Mouse (Mus musculus): ENCODE measurements at regions not wholly inside any gene's neighbourhood (a gene's known extent, or its start where the extent isn't known, plus 50 kb on each side); places are given as distances from the start of the nearest gene placed in this dataset.

- TF ChIP-seq GATA1 (IDR thresholded peaks at IDR 0.05; ENCODE audit: low read length) (no peak), TAL1 (IDR thresholded peaks at IDR 0.05; ENCODE audit: low read length) (no peak)
- no peaks in the 10 kb centered on the region for H3K27me3 ChIP-seq (ENCODE audit: control insufficient read depth)
Measured at GRCm38 (mm10) chr17:47104328-47104727, 94.0 kb upstream of the Ubr2 start.

GRCm38 (mm10) chr17:47095191-47095590, 84.8 kb upstream of the Ubr2 start:
- Histone ChIP-seq H3K4me1 (ENCODE audit: control insufficient read depth) (no peaks in the 10 kb centered on the region), H3K4me3 (replicated peaks) (no peak overlapping the region), H3K36me3 (ENCODE audit: control insufficient read depth) (no peaks in the 10 kb centered on the region), H3K9me3 (ENCODE audit: control insufficient read depth, low read length) (peaks cover 4% of the 10 kb centered on the region), H3K27me3 (ENCODE audit: control insufficient read depth) (no peaks in the 10 kb centered on the region)
- no peak for TF ChIP-seq TAL1 (IDR thresholded peaks at IDR 0.05; ENCODE audit: low read length)

More at GRCm38 (mm10) chr17:47104328-47104727, 94.0 kb upstream of the Ubr2 start:
- Histone ChIP-seq H3K36me3 (ENCODE audit: control insufficient read depth) (no peaks in the 10 kb centered on the region), H3K4me3 (replicated peaks) (no peak overlapping the region), H3K4me1 (ENCODE audit: control insufficient read depth) (no peaks in the 10 kb centered on the region), H3K9me3 (ENCODE audit: control insufficient read depth, low read length) (no peaks in the 10 kb centered on the region)

GRCm38 (mm10) chr17:47092076-47092475, 81.7 kb upstream of the Ubr2 start:
- Histone ChIP-seq H3K4me3 (replicated peaks) (no peak overlapping the region), H3K36me3 (ENCODE audit: control insufficient read depth) (no peaks in the 10 kb centered on the region), H3K9me3 (ENCODE audit: control insufficient read depth, low read length) (peaks cover 18% of the 10 kb centered on the region), H3K4me1 (ENCODE audit: control insufficient read depth) (no peaks in the 10 kb centered on the region), H3K27me3 (ENCODE audit: control insufficient read depth) (no peaks in the 10 kb centered on the region)
- TF ChIP-seq TAL1 (IDR thresholded peaks at IDR 0.05; ENCODE audit: low read length), result no peak
- no peak for TF ChIP-seq GATA1 (IDR thresholded peaks at IDR 0.05; ENCODE audit: low read length)

- Histone ChIP-seq H3K4me1 (ENCODE audit: control insufficient read depth) (no peaks in the 10 kb centered on the region), H3K4me3 (replicated peaks) (no peak overlapping the region), H3K27me3 (ENCODE audit: control insufficient read depth) (no peaks in the 10 kb centered on the region), H3K36me3 (ENCODE audit: control insufficient read depth) (no peaks in the 10 kb centered on the region), H3K9me3 (ENCODE audit: control insufficient read depth, low read length) (peaks cover 18% of the 10 kb centered on the region)
- TF ChIP-seq GATA1 (IDR thresholded peaks at IDR 0.05; ENCODE audit: low read length), result no peak
- no peak for TF ChIP-seq TAL1 (IDR thresholded peaks at IDR 0.05; ENCODE audit: low read length)
Measured at GRCm38 (mm10) chr17:47089769-47090168, 79.4 kb upstream of the Ubr2 start.

GRCm38 (mm10) chr17:47069206-47069605, 58.9 kb upstream of the Ubr2 start:
- TF ChIP-seq TAL1 (IDR thresholded peaks at IDR 0.05; ENCODE audit: low read length) (no peak), GATA1 (IDR thresholded peaks at IDR 0.05; ENCODE audit: low read length) (no peak)
- Histone ChIP-seq H3K4me1 (ENCODE audit: control insufficient read depth) (no peaks in the 10 kb centered on the region), H3K36me3 (ENCODE audit: control insufficient read depth) (no peaks in the 10 kb centered on the region), H3K9me3 (ENCODE audit: control insufficient read depth, low read length) (no peaks in the 10 kb centered on the region), H3K27me3 (ENCODE audit: control insufficient read depth) (no peaks in the 10 kb centered on the region), H3K4me3 (replicated peaks) (no peak overlapping the region)

- TF ChIP-seq GATA1 (IDR thresholded peaks at IDR 0.05; ENCODE audit: low read length) (no peak), TAL1 (IDR thresholded peaks at IDR 0.05; ENCODE audit: low read length) (no peak)
- H3K4me1 ChIP-seq (ENCODE audit: control insufficient read depth), result no peaks in the 10 kb centered on the region
- H3K27me3 ChIP-seq (ENCODE audit: control insufficient read depth), result no peaks in the 10 kb centered on the region
- no peak overlapping the region for H3K4me3 ChIP-seq (replicated peaks)
- no peaks in the 10 kb centered on the region for H3K36me3 ChIP-seq (ENCODE audit: control insufficient read depth)
- H3K9me3 ChIP-seq (ENCODE audit: control insufficient read depth, low read length), result no peaks in the 10 kb centered on the region
Measured at GRCm38 (mm10) chr17:47065307-47065901, 55.0 kb upstream of the Ubr2 start.

GRCm38 (mm10) chr17:47064592-47065306, 54.4 kb upstream of the Ubr2 start:
- no peaks in the 10 kb centered on the region for H3K27me3 ChIP-seq (ENCODE audit: control insufficient read depth)
- no peak overlapping the region for H3K4me3 ChIP-seq (replicated peaks)
- no peak for TF ChIP-seq TAL1 (IDR thresholded peaks at IDR 0.05; ENCODE audit: low read length)
- no peaks in the 10 kb centered on the region for H3K4me1 ChIP-seq (ENCODE audit: control insufficient read depth)
- H3K9me3 ChIP-seq (ENCODE audit: control insufficient read depth, low read length), result no peaks in the 10 kb centered on the region
- no peaks in the 10 kb centered on the region for H3K36me3 ChIP-seq (ENCODE audit: control insufficient read depth)

GRCm38 (mm10) chr17:47064006-47064405, 53.6 kb upstream of the Ubr2 start:
- TF ChIP-seq TAL1 (IDR thresholded peaks at IDR 0.05; ENCODE audit: low read length), result no peak
- TF ChIP-seq GATA1 (IDR thresholded peaks at IDR 0.05; ENCODE audit: low read length), result no peak
- peaks cover 2% of the 10 kb centered on the region; the same call in 1 of the 2 replicates for H3K9me3 ChIP-seq (ENCODE audit: control insufficient read depth, low read length)
- no peaks in the 10 kb centered on the region for H3K27me3 ChIP-seq (ENCODE audit: control insufficient read depth)
- no peaks in the 10 kb centered on the region for H3K4me1 ChIP-seq (ENCODE audit: control insufficient read depth)
- no peak overlapping the region for H3K4me3 ChIP-seq (replicated peaks)
- no peaks in the 10 kb centered on the region for H3K36me3 ChIP-seq (ENCODE audit: control insufficient read depth)

- H3K4me3 ChIP-seq (replicated peaks), result no peak overlapping the region
- no peak for TF ChIP-seq GATA1 (IDR thresholded peaks at IDR 0.05; ENCODE audit: low read length)
- no peak for TF ChIP-seq TAL1 (IDR thresholded peaks at IDR 0.05; ENCODE audit: low read length)
- H3K9me3 ChIP-seq (ENCODE audit: control insufficient read depth, low read length), result peaks cover 12% of the 10 kb centered on the region
- no peaks in the 10 kb centered on the region for H3K27me3 ChIP-seq (ENCODE audit: control insufficient read depth)
- no peaks in the 10 kb centered on the region for H3K36me3 ChIP-seq (ENCODE audit: control insufficient read depth)
- no peaks in the 10 kb centered on the region for H3K4me1 ChIP-seq (ENCODE audit: control insufficient read depth)
Measured at GRCm38 (mm10) chr17:47061031-47061620, 50.8 kb upstream of the Ubr2 start.
